Mouse (Mus musculus): Measurements from ENCODE around the gene Capn7. TPM values are rescaled to one million over a fixed set of nuclear protein-coding genes. Genes with fewer than 3 reads are reported as not detected.

Capn7 gene
- polyA plus RNA-seq, 1 experiment: 1.9 TPM

GRCm38 (mm10) chr14:31407911-31408604, 71.6 kb downstream of the Capn7 start:
- no peaks in the 10 kb centered on the region for H3K9me3 ChIP-seq
- H3K36me3 ChIP-seq (replicated peaks; ENCODE audit: low read length): no peaks in the 10 kb centered on the region
- no peak for TF ChIP-seq GATA1 (IDR thresholded peaks at IDR 0.05; ENCODE audit: borderline replicate concordance, low read length)
- TF ChIP-seq FLI1 (IDR thresholded peaks at IDR 0.05; ENCODE audit: low read length): no peak
- H3K4me1 ChIP-seq: peaks cover 18% of the 10 kb centered on the region
- H3K27me3 ChIP-seq (replicated peaks): peaks cover 58% of the 10 kb centered on the region
- no peak overlapping the region for H3K4me3 ChIP-seq (replicated peaks)

- peaks cover 18% of the 10 kb centered on the region for H3K4me1 ChIP-seq
- H3K4me3 ChIP-seq (replicated peaks): no peak overlapping the region
- H3K9me3 ChIP-seq: no peaks in the 10 kb centered on the region
- no peaks in the 10 kb centered on the region for H3K36me3 ChIP-seq (replicated peaks; ENCODE audit: low read length)
- TF ChIP-seq FLI1 (IDR thresholded peaks at IDR 0.05; ENCODE audit: low read length) (no peak), GATA1 (IDR thresholded peaks at IDR 0.05; ENCODE audit: borderline replicate concordance, low read length) (no peak)
- H3K27me3 ChIP-seq (replicated peaks): peaks cover 56% of the 10 kb centered on the region
Observed at GRCm38 (mm10) chr14:31408666-31409065, 72.2 kb downstream of the Capn7 start.

GRCm38 (mm10) chr14:31410123-31410724, 73.8 kb downstream of the Capn7 start:
- no peaks in the 10 kb centered on the region for H3K9me3 ChIP-seq
- H3K4me1 ChIP-seq: peaks cover 18% of the 10 kb centered on the region
- TF ChIP-seq GATA1 (IDR thresholded peaks at IDR 0.05; ENCODE audit: borderline replicate concordance, low read length) (no peak), FLI1 (IDR thresholded peaks at IDR 0.05; ENCODE audit: low read length) (no peak)
- peaks cover 70% of the 10 kb centered on the region for H3K27me3 ChIP-seq (replicated peaks)
- no peaks in the 10 kb centered on the region for H3K36me3 ChIP-seq (replicated peaks; ENCODE audit: low read length)
- H3K4me3 ChIP-seq (replicated peaks): no peak overlapping the region

- Histone ChIP-seq H3K4me1 (peaks cover 20% of the 10 kb centered on the region), H3K4me3 (replicated peaks) (no peak overlapping the region), H3K36me3 (replicated peaks; ENCODE audit: low read length) (no peaks in the 10 kb centered on the region), H3K27me3 (replicated peaks) (peaks cover 72% of the 10 kb centered on the region), H3K9me3 (no peaks in the 10 kb centered on the region)
- no peak for TF ChIP-seq FLI1 (IDR thresholded peaks at IDR 0.05; ENCODE audit: low read length)
- TF ChIP-seq GATA1 (IDR thresholded peaks at IDR 0.05; ENCODE audit: borderline replicate concordance, low read length): no peak
Observed at GRCm38 (mm10) chr14:31410737-31411136, 74.3 kb downstream of the Capn7 start.

- Histone ChIP-seq H3K9me3 (no peaks in the 10 kb centered on the region), H3K4me3 (replicated peaks) (no peak overlapping the region), H3K36me3 (replicated peaks; ENCODE audit: low read length) (no peaks in the 10 kb centered on the region), H3K27me3 (replicated peaks) (peaks cover 75% of the 10 kb centered on the region), H3K4me1 (peaks cover 20% of the 10 kb centered on the region)
- no peak for TF ChIP-seq FLI1 (IDR thresholded peaks at IDR 0.05; ENCODE audit: low read length)
- no peak for TF ChIP-seq GATA1 (IDR thresholded peaks at IDR 0.05; ENCODE audit: borderline replicate concordance, low read length)
Observed at GRCm38 (mm10) chr14:31412651-31413056, 76.2 kb downstream of the Capn7 start.

GRCm38 (mm10) chr14:31413475-31414086, 77.1 kb downstream of the Capn7 start:
- Histone ChIP-seq H3K4me3 (replicated peaks) (no peak overlapping the region), H3K9me3 (no peaks in the 10 kb centered on the region), H3K36me3 (replicated peaks; ENCODE audit: low read length) (no peaks in the 10 kb centered on the region), H3K27me3 (replicated peaks) (peaks cover 73% of the 10 kb centered on the region), H3K4me1 (peaks cover 13% of the 10 kb centered on the region)
- TF ChIP-seq GATA1 (IDR thresholded peaks at IDR 0.05; ENCODE audit: borderline replicate concordance, low read length) (no peak), FLI1 (IDR thresholded peaks at IDR 0.05; ENCODE audit: low read length) (no peak)

GRCm38 (mm10) chr14:31414235-31414966, 78.0 kb downstream of the Capn7 start:
- Histone ChIP-seq H3K4me1 (peaks cover 13% of the 10 kb centered on the region), H3K9me3 (no peaks in the 10 kb centered on the region), H3K36me3 (replicated peaks; ENCODE audit: low read length) (no peaks in the 10 kb centered on the region), H3K4me3 (replicated peaks) (no peak overlapping the region), H3K27me3 (replicated peaks) (peaks cover 78% of the 10 kb centered on the region)
- TF ChIP-seq FLI1 (IDR thresholded peaks at IDR 0.05; ENCODE audit: low read length) (no peak), GATA1 (IDR thresholded peaks at IDR 0.05; ENCODE audit: borderline replicate concordance, low read length) (no peak)

- no peak for TF ChIP-seq FLI1 (IDR thresholded peaks at IDR 0.05; ENCODE audit: low read length)
- no peak for TF ChIP-seq GATA1 (IDR thresholded peaks at IDR 0.05; ENCODE audit: borderline replicate concordance, low read length)
- H3K4me3 ChIP-seq (replicated peaks): no peak overlapping the region
- H3K36me3 ChIP-seq (replicated peaks; ENCODE audit: low read length): no peaks in the 10 kb centered on the region
- peaks cover 13% of the 10 kb centered on the region for H3K4me1 ChIP-seq
- H3K9me3 ChIP-seq: no peaks in the 10 kb centered on the region
- H3K27me3 ChIP-seq (replicated peaks): peaks cover 78% of the 10 kb centered on the region
Observed at GRCm38 (mm10) chr14:31414967-31415376, 78.5 kb downstream of the Capn7 start.

- TF ChIP-seq GATA1 (IDR thresholded peaks at IDR 0.05; ENCODE audit: borderline replicate concordance, low read length): no peak
- TF ChIP-seq FLI1 (IDR thresholded peaks at IDR 0.05; ENCODE audit: low read length): no peak
- H3K9me3 ChIP-seq: no peaks in the 10 kb centered on the region
- peaks cover 9% of the 10 kb centered on the region for H3K4me1 ChIP-seq
- no peaks in the 10 kb centered on the region for H3K36me3 ChIP-seq (replicated peaks; ENCODE audit: low read length)
- H3K4me3 ChIP-seq (replicated peaks): no peak overlapping the region
- peaks cover 77% of the 10 kb centered on the region for H3K27me3 ChIP-seq (replicated peaks)
Observed at GRCm38 (mm10) chr14:31416411-31416810, 80.0 kb downstream of the Capn7 start.
